Mouse (Mus musculus) erythroid progenitor cell, adult 5-6 weeks (primary cell): Measurements from ENCODE around the gene Gtf2ird1. TPM values are rescaled to one million over a fixed set of nuclear protein-coding genes. Genes with fewer than 3 reads are reported as not detected.
"Not testable (repeated sequence)": the region's sequence is repeated elsewhere in the genome, so short reads cannot be mapped to it uniquely, and the experiment has no call there.

Experiments
- ATAC-seq: replicated peaks from 2 replicates; pipeline ENCODE4 v1.8.0; 2016; ENCODE audit warnings: moderate number of reproducible peaks, mild to moderate bottlenecking, moderate TSS enrichment, inconsistent platforms; ENCODE audit not compliant: poor library complexity, low FRiP score, severe bottlenecking
- total RNA-seq, 2 experiments: library from RNA; stranded (forward) in 1 of 2; stranded (reverse) in 1 of 2; fragments of 150-400 nt in 1 of 2; fragments of 186-747, 209-891 nt in 1 of 2; gene quantifications; 2 replicates each; pipeline versions ENCODE4 v1.2.3 to v1.2.4; 2015 to 2017; ENCODE audit warnings: low replicate concordance in 2 of 2

Gtf2ird1 gene
- total RNA-seq, 2 experiments from 2014 or later: 1.6 to 6.3 TPM

DNA sequence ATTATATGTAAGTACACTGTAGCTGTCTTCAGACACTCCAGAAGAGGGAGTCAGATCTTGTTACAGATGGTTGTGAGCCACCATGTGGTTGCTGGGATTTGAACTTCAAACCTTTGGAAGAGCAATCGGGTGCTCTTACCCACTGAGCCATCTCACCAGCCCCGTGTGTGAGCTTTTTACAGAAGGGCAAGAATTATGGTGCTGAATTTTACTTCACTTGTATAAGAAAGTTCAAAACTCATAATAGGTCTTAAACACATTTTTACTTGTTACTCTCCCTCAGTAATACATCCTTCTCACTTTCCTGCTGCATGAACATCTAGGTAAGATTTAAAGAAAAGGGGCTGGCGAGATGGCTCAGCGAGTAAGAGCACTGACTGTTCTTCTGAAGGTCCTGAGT, 101.1 kb downstream of the Gtf2ird1 start:
- not testable (repeated sequence) for ATAC-seq

DNA sequence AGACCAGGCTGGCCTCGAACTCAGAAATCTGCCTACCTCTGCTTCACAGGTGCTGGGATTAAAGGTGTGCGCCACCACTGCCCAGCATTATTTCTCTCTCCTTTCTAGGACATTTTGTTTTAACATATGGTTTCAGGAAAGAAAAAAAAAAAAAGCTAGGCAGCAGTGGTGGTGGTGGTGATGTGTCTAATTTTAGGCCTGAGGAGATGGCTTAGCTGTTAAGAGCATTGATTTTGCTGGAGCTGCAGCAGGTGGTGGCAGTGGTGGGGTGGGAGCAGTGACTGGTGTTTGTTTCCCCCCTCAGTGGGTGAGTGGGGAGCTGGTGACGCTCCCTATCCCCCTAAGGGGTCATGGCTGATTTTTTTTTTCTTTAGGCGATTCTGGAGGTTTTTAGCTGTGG, 103.4 kb downstream of the Gtf2ird1 start:
- ATAC-seq: no peak

- ATAC-seq: no peak
Observed at GRCm38 (mm10) chr5:134352527-134353001, 104.0 kb downstream of the Gtf2ird1 start.

GRCm38 (mm10) chr5:134350660-134351059, 105.9 kb downstream of the Gtf2ird1 start:
- peak; percentile 95 for ATAC-seq

- no peak for ATAC-seq
Observed at GRCm38 (mm10) chr5:134347066-134347465, 109.5 kb downstream of the Gtf2ird1 start.

GRCm38 (mm10) chr5:134345449-134345848, 111.1 kb downstream of the Gtf2ird1 start:
- peak; percentile 46; the same call in 1 of the 2 replicates for ATAC-seq

DNA sequence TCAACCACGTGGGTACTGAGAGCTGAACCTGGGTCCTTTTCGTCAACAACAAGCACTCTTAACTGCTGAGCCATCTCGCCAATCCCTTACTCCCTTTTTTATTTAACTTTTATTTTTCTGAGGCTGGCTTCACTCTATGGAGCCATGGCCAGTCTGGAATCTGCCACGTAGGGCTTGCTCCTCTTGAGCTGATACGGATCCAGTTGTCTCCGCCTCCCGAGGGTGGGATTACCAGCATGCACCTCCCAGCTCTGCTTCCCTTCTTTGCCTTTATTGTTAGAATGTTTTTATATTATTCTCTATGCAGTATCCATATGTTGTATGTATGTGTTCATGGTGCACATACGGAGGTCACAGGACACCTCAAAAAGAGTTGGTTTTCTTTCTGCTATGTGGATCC, 112.4 kb downstream of the Gtf2ird1 start:
- no peak for ATAC-seq

DNA sequence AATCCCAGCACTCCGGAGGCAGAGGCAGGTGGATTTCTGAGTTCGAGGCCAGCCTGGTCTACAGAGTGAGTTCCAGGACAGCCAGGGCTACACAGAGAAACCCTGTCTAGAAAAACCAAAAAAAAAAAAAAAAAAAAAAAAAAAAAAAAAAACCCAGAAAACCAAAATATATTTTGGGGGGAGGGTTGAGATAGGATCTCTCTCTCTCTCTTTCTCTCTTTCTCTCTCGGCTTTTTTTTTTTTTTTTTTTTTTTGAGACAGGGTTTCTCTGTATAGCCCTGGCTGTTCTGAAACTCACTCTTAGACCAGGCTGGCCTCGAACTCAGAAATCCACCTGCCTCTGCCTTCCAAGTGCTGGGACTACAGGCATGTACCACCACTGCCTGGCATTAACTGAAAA, 113.0 kb downstream of the Gtf2ird1 start:
- ATAC-seq: not testable (repeated sequence)

DNA sequence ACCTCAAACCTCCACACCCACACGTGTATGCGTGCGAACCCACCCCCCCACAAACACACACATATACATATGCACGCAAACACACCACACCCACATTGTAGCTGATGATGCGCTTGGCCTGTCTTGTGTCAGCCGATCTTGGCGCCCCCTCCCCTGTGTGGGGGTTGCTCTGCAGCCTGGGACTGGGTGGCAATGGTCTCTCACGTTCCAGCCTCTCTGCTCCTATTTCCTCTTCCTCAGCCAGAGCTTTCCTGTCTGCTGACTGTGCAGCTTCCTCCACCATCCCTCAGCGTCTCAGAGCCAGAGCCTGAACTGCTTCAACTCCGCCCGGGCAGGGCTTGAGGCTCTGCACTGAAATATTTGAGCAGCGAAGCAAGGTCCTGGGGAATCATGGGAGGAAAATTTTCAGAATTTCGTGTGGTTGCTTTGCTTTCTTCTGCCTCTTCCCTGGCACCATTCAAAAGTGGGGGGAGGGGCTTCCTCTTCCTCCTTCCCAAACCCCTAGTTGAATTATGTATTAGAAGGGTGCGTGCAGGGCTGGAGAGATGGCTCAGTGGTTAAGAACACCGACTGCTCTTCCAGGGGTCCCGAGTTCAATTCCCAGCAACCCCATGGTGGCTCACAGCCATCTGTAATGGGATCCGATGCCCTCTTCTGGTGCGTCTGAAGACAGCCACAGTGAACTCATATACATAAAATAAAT, 113.9 kb downstream of the Gtf2ird1 start:
- ATAC-seq: no peak

DNA sequence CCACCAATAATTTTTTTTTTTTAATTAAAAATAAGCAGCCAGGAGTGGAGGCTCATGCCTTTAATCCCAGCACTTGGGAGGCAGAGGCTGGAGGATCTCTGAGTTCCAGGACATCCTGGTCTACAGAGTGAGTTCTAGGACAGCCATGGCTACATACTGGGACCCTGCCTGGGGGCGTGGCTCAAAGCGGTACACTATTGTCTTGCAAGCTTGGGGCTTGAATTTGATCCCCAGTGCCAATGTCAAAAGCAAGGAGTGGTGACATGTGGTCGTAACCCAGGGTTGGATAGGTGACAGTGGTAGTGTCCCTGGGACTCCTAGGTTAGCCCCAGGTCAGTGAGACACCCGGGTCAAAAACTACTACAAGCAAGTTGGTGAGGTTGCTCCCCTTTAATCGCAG, 114.8 kb downstream of the Gtf2ird1 start:
- ATAC-seq: no peak

- ATAC-seq: no peak
Observed at GRCm38 (mm10) chr5:134341321-134341720, 115.2 kb downstream of the Gtf2ird1 start.

- no peak for ATAC-seq
Observed at GRCm38 (mm10) chr5:134340101-134340522, 116.4 kb downstream of the Gtf2ird1 start.

DNA sequence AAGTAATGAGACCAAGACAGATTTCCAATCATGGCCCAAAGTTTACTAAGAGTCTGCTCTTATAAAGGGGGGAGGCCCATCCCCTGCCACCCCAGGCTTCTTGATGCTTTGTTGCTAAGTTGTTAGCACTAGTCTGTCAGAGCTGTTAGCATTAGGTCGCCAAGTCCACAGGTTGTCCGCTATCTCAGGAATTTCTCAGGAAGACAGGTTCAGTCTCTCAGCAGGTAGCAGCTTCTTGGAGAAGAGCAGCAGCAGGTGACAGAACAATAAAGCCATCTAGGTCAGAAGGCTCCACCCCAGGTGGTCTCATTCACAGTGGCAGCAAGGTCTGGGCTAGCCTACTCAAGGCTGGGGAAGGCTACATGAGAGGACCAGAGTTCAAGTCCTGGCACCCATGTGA, 119.5 kb downstream of the Gtf2ird1 start:
- not testable (repeated sequence) for ATAC-seq

- no peak for ATAC-seq
Observed at GRCm38 (mm10) chr5:134332743-134333142, 123.8 kb downstream of the Gtf2ird1 start.

- no peak for ATAC-seq
Observed at GRCm38 (mm10) chr5:134330082-134330481, 126.4 kb downstream of the Gtf2ird1 start.

GRCm38 (mm10) chr5:134329311-134329710, 127.2 kb downstream of the Gtf2ird1 start:
- ATAC-seq: no peak

DNA sequence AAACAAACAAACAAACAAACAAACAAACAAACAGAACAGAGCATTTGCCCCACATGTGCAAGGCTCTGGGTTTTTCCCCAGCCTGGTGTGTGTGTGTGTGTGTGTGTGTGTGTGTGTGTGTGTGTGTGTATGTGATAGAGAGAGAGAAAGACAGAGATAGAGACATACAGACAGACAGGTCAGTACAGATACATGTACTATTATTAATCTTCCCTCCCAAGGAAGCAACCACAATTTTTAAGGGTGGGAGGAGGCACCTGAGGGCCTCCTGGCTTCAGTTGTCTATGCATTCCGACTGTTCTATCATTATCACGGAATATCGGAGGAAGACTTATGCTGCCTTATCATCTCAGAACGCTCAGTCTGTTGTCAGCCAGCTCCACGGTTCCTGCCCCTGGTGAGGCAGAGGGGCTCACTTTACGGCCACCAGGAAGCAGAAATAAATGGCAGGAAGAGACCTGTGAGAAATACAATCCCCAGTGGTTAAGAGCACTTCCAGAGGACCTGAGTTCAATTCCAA, 128.0 kb downstream of the Gtf2ird1 start:
- ATAC-seq: no peak

- no peak for ATAC-seq
Observed at GRCm38 (mm10) chr5:134325856-134326566, 130.5 kb downstream of the Gtf2ird1 start.

- no peak for ATAC-seq
Observed at GRCm38 (mm10) chr5:134323869-134324268, 132.6 kb downstream of the Gtf2ird1 start.

- ATAC-seq: no peak
Observed at GRCm38 (mm10) chr5:134323311-134323710, 133.2 kb downstream of the Gtf2ird1 start.

- no peak for ATAC-seq
Observed at GRCm38 (mm10) chr5:134322355-134322754, 134.2 kb downstream of the Gtf2ird1 start.
